Mouse (Mus musculus) lung, embryonic 14.5 days (tissue): ENCODE measurements around the gene Zfp628. TPM values are rescaled to one million over a fixed set of nuclear protein-coding genes. Genes with fewer than 3 reads are reported as not detected.

Experiments used
- ATAC-seq: fragments of 200-750 bp; cut with Nextera tagmentation; 2 replicates; pipeline ENCODE4 v1.8.0; 2017; ENCODE audit warnings: mild to moderate bottlenecking, moderate TSS enrichment, moderate library complexity; ENCODE audit not compliant: insufficient read depth
- DNase-seq: peaks from one replicate; pipeline ENCODE4 v3.0.0-alpha.2; 2015
- H3K27ac ChIP-seq: fragments of 300-500 bp; sonication (generic); 2 replicates; pipeline ENCODE4 v1.5.1; 2014; ENCODE audit warnings: low read depth, mild to moderate bottlenecking, moderate library complexity
- H3K27me3 ChIP-seq: fragments of 300-500 bp; sonication (generic); 2 replicates; pipeline ENCODE4 v1.6.1; 2014; ENCODE audit warnings: low read length, control low read depth; ENCODE audit not compliant: insufficient read depth
- H3K36me3 ChIP-seq: fragments of 300-500 bp; sonication (generic); 2 replicates; pipeline ENCODE4 v1.6.1; 2014; ENCODE audit warnings: control low read depth; ENCODE audit not compliant: insufficient read depth
- H3K4me1 ChIP-seq: fragments of 300-500 bp; sonication (generic); 2 replicates; pipeline ENCODE4 v1.6.1; 2014; ENCODE audit warnings: antibody characterized with exemption, control low read depth; ENCODE audit not compliant: insufficient read depth
- H3K4me2 ChIP-seq: fragments of 300-500 bp; sonication (generic); 2 replicates; pipeline ENCODE4 v1.6.1; 2014; ENCODE audit warnings: mild to moderate bottlenecking
- H3K4me3 ChIP-seq: fragments of 300-500 bp; sonication (generic); 2 replicates; pipeline ENCODE4 v1.5.1; 2014; ENCODE audit warnings: low read depth, low read length
- H3K9ac ChIP-seq: fragments of 300-500 bp; sonication (generic); 2 replicates; pipeline ENCODE4 v1.6.1; 2014
- H3K9me3 ChIP-seq: fragments of 300-500 bp; sonication (generic); 2 replicates; pipeline ENCODE4 v1.6.1; 2016; ENCODE audit warnings: low read depth, low read length, control low read depth
- CTCF ChIP-seq: IDR thresholded peaks from 2 replicates; pipeline ENCODE4 v1.5.1; 2016; ENCODE audit warnings: antibody characterized with exemption, low read depth
- WGBS: fragments of 180-500 bp; shearing (Covaris S2); extraction: QIAGEN DNeasy Blood & Tissue Kit; methylation state at CpG from one replicate; pipeline ENCODE4 v1.1.7; 2014; 5-methylcytosine and 5-hydroxymethylcytosine counted together
- polyA plus RNA-seq: library from polyadenylated mRNA; unstranded; fragments of >200 nt; fragmentation: Nextera tagmentation; extraction: Ambion mirVana; gene quantifications from 2 replicates; pipeline ENCODE4 v1.2.1, GENCODE M21; 2014

Gene Zfp628
- polyA plus RNA-seq, 1 experiment from 2014 or later = 4.2 TPM

- no peak overlapping the region for H3K4me2 ChIP-seq
- H3K9ac ChIP-seq = no peak overlapping the region
- DNase-seq = peak; percentile 47
- TF ChIP-seq CTCF = peak; percentile 69
- no peak overlapping the region for H3K4me3 ChIP-seq
- no peaks in the 10 kb centered on the region for H3K4me1 ChIP-seq
- no peak overlapping the region for H3K27ac ChIP-seq
- H3K27me3 ChIP-seq = peaks cover 8% of the 10 kb centered on the region; the same call in 1 of the 2 replicates
- WGBS = 55% methylated on average over 8 of the region's 8 CpGs
- peaks cover 3% of the 10 kb centered on the region; the same call in 1 of the 2 replicates for H3K9me3 ChIP-seq
- H3K36me3 ChIP-seq = no peaks in the 10 kb centered on the region
- ATAC-seq = peak; percentile 30; the same call in 1 of the 2 replicates
These were observed 13.8 kb upstream of the Zfp628 start for GRCm38 (mm10) chr7:4901171-4901570.

GRCm38 (mm10) chr7:4902404-4902803 is 12.6 kb upstream of the Zfp628 start:
- Histone ChIP-seq H3K4me2 (no peak overlapping the region), H3K4me3 (no peak overlapping the region), H3K4me1 (no peaks in the 10 kb centered on the region), H3K9ac (no peak overlapping the region), H3K27ac (no peak overlapping the region), H3K27me3 (peaks cover 8% of the 10 kb centered on the region; the same call in 1 of the 2 replicates), H3K36me3 (no peaks in the 10 kb centered on the region), H3K9me3 (peaks cover 3% of the 10 kb centered on the region; the same call in 1 of the 2 replicates)
- 74% methylated on average over 9 of the region's 9 CpGs for WGBS
- no peak for TF ChIP-seq CTCF
- DNase-seq (no peak), ATAC-seq (no peak)

- no peak for TF ChIP-seq CTCF
- no peaks in the 10 kb centered on the region for H3K36me3 ChIP-seq
- 64% methylated on average over 10 of the region's 10 CpGs for WGBS
- no peaks in the 10 kb centered on the region for H3K9me3 ChIP-seq
- no peak for ATAC-seq
- H3K4me3 ChIP-seq = no peak within 1 kb of the TSS
- H3K4me2 ChIP-seq = no peak within 1 kb of the TSS
- no peak within 1 kb of the TSS for H3K9ac ChIP-seq
- no peaks in the 10 kb centered on the region for H3K27me3 ChIP-seq
- no peak for DNase-seq
- no peak within 1 kb of the TSS for H3K27ac ChIP-seq
- H3K4me1 ChIP-seq = no peaks in the 10 kb centered on the region
These were observed 8.5 kb upstream of the Zfp628 start, which contains the start of gene Gm36210 for GRCm38 (mm10) chr7:4906466-4906950. Gene Gm36210 (minus strand): TSS chr7:4906516.

GRCm38 (mm10) chr7:4911561-4911960 is 3.5 kb upstream of the Zfp628 start:
- peak; percentile 88 for DNase-seq
- ATAC-seq = no peak
- Histone ChIP-seq H3K36me3 (no peaks in the 10 kb centered on the region), H3K4me2 (no peak overlapping the region), H3K27ac (no peak overlapping the region), H3K27me3 (no peaks in the 10 kb centered on the region), H3K4me3 (no peak overlapping the region), H3K4me1 (peaks cover 10% of the 10 kb centered on the region; the same call in 1 of the 2 replicates), H3K9me3 (no peaks in the 10 kb centered on the region), H3K9ac (no peak overlapping the region)
- peak; percentile 71 for TF ChIP-seq CTCF
- WGBS = 16% methylated on average over 9 of the region's 9 CpGs

- 58% methylated on average over 5 of the region's 5 CpGs for WGBS
- ATAC-seq = no peak
- H3K27ac ChIP-seq = no peak overlapping the region
These were observed 2.8 kb upstream of the Zfp628 start for GRCm38 (mm10) chr7:4912248-4912647.

GRCm38 (mm10) chr7:4915669-4916416 is 826 bp downstream of the Zfp628 start:
- peaks cover 31% of the 10 kb centered on the region for H3K36me3 ChIP-seq
- H3K4me1 ChIP-seq = peaks cover 12% of the 10 kb centered on the region; the same call in 1 of the 2 replicates
- peak overlapping the region; percentile 97 for H3K27ac ChIP-seq
- peak; percentile 55 for ATAC-seq
- H3K4me2 ChIP-seq = peak overlapping the region; percentile 84
- 10% methylated on average over 14 of the region's 14 CpGs for WGBS
- no peaks in the 10 kb centered on the region for H3K9me3 ChIP-seq
- peak overlapping the region; percentile 68 for H3K4me3 ChIP-seq
- no peaks in the 10 kb centered on the region for H3K27me3 ChIP-seq
- no peak for DNase-seq
- no peak for TF ChIP-seq CTCF
- H3K9ac ChIP-seq = peak overlapping the region; percentile 89

More at GRCm38 (mm10) chr7:4912248-4912647, 2.8 kb upstream of the Zfp628 start:
- H3K9ac ChIP-seq = no peak overlapping the region
- TF ChIP-seq CTCF = no peak
- H3K4me1 ChIP-seq = peaks cover 12% of the 10 kb centered on the region; the same call in 1 of the 2 replicates
- no peaks in the 10 kb centered on the region for H3K9me3 ChIP-seq
- no peak overlapping the region for H3K4me2 ChIP-seq
- no peak for DNase-seq
- no peak overlapping the region for H3K4me3 ChIP-seq
- no peaks in the 10 kb centered on the region for H3K36me3 ChIP-seq
- H3K27me3 ChIP-seq = no peaks in the 10 kb centered on the region

GRCm38 (mm10) chr7:4917494-4917893 is 2.5 kb downstream of the Zfp628 start:
- Histone ChIP-seq H3K4me3 (no peak overlapping the region), H3K27me3 (no peaks in the 10 kb centered on the region), H3K27ac (no peak overlapping the region), H3K4me2 (no peak overlapping the region), H3K36me3 (peaks cover 37% of the 10 kb centered on the region), H3K9me3 (no peaks in the 10 kb centered on the region), H3K4me1 (peaks cover 12% of the 10 kb centered on the region; the same call in 1 of the 2 replicates), H3K9ac (no peak overlapping the region)
- DNase-seq (no peak), ATAC-seq (no peak)
- no peak for TF ChIP-seq CTCF
- 85% methylated on average over 2 of the region's 2 CpGs for WGBS
